Mouse (Mus musculus) neural tube, embryonic 14.5 days (tissue): ENCODE measurements around the gene Gm49394. TPM values are rescaled to one million over a fixed set of nuclear protein-coding genes. Genes with fewer than 3 reads are reported as not detected.

ENCODE experiments used
- ATAC-seq: fragments of 200-750 bp; cut with Nextera tagmentation; 2 replicates; pipeline ENCODE4 v1.8.0; 2017; ENCODE audit warnings: low read depth, mild to moderate bottlenecking, moderate TSS enrichment, moderate library complexity
- H3K27ac ChIP-seq: fragments of 300-500 bp; sonication (generic); 2 replicates; pipeline ENCODE4 v1.5.1; 2014; ENCODE audit warnings: low read depth, mild to moderate bottlenecking, control low read depth, low read length, moderate library complexity, mixed read lengths
- H3K27me3 ChIP-seq: fragments of 300-500 bp; sonication (generic); 2 replicates; pipeline ENCODE4 v1.6.1; 2014; ENCODE audit warnings: low read length; ENCODE audit not compliant: control insufficient read depth, insufficient read depth
- H3K36me3 ChIP-seq: fragments of 300-500 bp; sonication (generic); 2 replicates; pipeline ENCODE4 v1.6.1; 2014; ENCODE audit warnings: low read length, mixed read lengths; ENCODE audit not compliant: control insufficient read depth, insufficient read depth
- H3K4me1 ChIP-seq: fragments of 300-500 bp; sonication (generic); 2 replicates; pipeline ENCODE4 v1.6.1; 2014; ENCODE audit warnings: low read length; ENCODE audit not compliant: control insufficient read depth, insufficient read depth
- H3K4me2 ChIP-seq: fragments of 300-500 bp; sonication (generic); 2 replicates; pipeline ENCODE4 v1.6.1; 2014; ENCODE audit warnings: mild to moderate bottlenecking, low read depth, low read length, control low read depth
- H3K4me3 ChIP-seq: fragments of 300-500 bp; sonication (generic); 2 replicates; pipeline ENCODE4 v1.5.1; 2014; ENCODE audit warnings: low read depth, low read length, control low read depth, mixed read lengths
- H3K9ac ChIP-seq: fragments of 300-500 bp; sonication (generic); replicated peaks from 2 replicates; pipeline ENCODE4 v1.6.1; 2014; ENCODE audit warnings: low read depth, mild to moderate bottlenecking, control low read depth, low read length, mixed read lengths
- H3K9me3 ChIP-seq: fragments of 300-500 bp; sonication (generic); 2 replicates; pipeline ENCODE4 v1.6.1; 2016; ENCODE audit warnings: low read length; ENCODE audit not compliant: control insufficient read depth
- WGBS: fragments of 180-500 bp; shearing (Covaris S2); extraction: QIAGEN DNeasy Blood & Tissue Kit; methylation state at CpG from one replicate; pipeline ENCODE4 v1.1.7; 2014; 5-methylcytosine and 5-hydroxymethylcytosine counted together
- polyA plus RNA-seq: library from polyadenylated mRNA; unstranded; fragments of >200 nt; fragmentation: Nextera tagmentation; extraction: Ambion mirVana; gene quantifications from 2 replicates; pipeline ENCODE4 v1.2.1, GENCODE M21; 2014

Gm49394 gene
- polyA plus RNA-seq: not detected in 2 replicates

DNA sequence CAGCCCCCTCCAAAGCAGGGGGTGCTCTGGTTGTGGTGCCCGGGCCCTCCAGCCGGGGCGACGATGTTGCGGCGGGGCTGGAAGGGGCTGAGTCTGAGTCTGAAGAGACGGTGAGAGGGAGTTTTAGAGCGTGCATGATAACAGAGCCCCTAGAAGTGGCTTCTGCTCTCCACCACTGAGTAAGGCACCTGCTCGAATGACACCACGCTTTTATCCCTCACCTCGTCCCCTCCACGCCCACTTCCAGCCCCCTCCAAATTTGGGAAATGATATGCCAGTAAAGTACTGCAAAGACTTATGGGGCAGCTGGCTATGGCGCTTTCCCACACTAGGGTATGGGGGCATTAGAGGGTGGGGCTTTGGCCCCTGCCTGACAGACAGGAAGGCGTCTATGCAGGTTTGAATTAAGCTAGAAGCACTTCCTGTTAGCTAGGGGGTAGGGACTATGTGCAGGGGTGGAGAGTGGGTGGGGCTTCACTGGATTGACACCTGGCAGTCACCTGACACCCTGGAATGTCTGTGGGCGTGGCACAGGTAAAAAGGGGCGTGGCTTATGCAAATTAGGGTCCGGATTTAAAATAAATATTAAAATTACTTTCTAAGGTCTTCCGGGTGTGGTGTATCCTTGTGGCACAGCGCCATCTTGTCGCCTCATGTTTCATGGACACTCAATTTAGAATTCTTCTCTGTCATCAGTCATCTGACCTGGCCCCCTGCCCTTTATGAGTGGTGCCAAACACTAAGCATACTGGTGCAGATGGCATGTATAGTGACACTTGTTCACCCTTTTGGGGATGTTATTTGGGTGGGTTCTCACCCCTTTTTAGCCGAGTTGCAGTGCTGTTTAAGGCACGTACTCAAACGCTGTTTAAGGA, at the start of gene Gm49394:
Gene Gm49394 (minus strand): TSS at position 192 of the 875 bp plus-strand sequence.
- no peak within 1 kb of the TSS for H3K4me2 ChIP-seq
- no peaks in the 10 kb centered on the region for H3K4me1 ChIP-seq
- ATAC-seq: no peak
- 85% methylated on average over 23 of the region's 23 CpGs for WGBS
- H3K9me3 ChIP-seq: no peaks in the 10 kb centered on the region
- H3K9ac ChIP-seq: no peak within 1 kb of the TSS
- H3K27me3 ChIP-seq: peaks cover 17% of the 10 kb centered on the region
- no peak within 1 kb of the TSS for H3K4me3 ChIP-seq
- H3K36me3 ChIP-seq: no peaks in the 10 kb centered on the region
- no peak within 1 kb of the TSS for H3K27ac ChIP-seq

DNA sequence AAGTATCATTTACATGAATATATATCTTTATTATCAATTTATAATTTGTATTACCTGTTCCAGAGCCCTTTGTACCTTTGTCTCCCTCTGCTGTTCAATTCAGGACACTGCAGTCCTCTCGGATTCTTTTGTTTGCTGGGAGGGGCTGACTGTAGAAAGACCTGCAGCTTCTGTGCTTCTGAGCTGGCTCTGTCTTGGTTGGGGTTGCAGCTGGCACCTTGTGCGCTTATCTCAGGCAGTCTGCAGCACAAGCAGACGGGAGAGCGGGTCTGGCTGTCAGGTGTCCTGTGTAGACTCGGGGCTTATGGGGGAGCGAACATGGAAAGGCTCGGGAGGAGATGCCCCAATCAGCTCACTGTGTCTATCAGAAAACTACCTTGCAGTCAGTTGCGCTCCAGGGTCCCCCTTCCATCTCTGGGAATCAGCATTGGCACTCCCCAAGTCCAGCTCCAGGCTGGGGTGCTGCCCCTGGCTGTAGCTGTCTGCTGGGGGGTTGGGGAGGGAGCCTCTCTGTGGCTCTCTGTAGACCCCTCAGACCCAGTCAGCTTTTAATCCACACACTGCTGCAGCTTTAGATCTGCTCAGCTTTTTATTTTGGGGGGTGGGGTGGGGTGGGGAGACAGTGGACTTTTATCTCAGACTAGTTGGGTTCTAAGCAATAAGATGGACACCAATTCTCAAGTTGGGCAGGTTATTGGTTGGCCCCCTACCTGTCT, 45.2 kb upstream of the Gm49394 start:
- Histone ChIP-seq H3K36me3 (no peaks in the 10 kb centered on the region), H3K4me1 (no peaks in the 10 kb centered on the region), H3K4me3 (peak overlapping the region; percentile 20; the same call in 1 of the 2 replicates), H3K9me3 (no peaks in the 10 kb centered on the region), H3K27ac (peak overlapping the region; percentile 62; the same call in 1 of the 2 replicates), H3K4me2 (peak overlapping the region; percentile 45), H3K27me3 (no peaks in the 10 kb centered on the region), H3K9ac (peak overlapping the region; percentile 61)
- 20% methylated on average over 8 of the region's 8 CpGs for WGBS
- peak; percentile 51; the same call in 1 of the 2 replicates for ATAC-seq

- Histone ChIP-seq H3K4me3 (no peak overlapping the region), H3K4me2 (no peak overlapping the region), H3K9ac (no peak overlapping the region), H3K27me3 (no peaks in the 10 kb centered on the region), H3K36me3 (no peaks in the 10 kb centered on the region), H3K27ac (no peak overlapping the region), H3K9me3 (no peaks in the 10 kb centered on the region), H3K4me1 (no peaks in the 10 kb centered on the region)
- ATAC-seq: no peak
- WGBS: 76% methylated on average over 2 of the region's 2 CpGs
Observed at GRCm38 (mm10) chr7:142706873-142707272, 37.1 kb upstream of the Gm49394 start.

DNA sequence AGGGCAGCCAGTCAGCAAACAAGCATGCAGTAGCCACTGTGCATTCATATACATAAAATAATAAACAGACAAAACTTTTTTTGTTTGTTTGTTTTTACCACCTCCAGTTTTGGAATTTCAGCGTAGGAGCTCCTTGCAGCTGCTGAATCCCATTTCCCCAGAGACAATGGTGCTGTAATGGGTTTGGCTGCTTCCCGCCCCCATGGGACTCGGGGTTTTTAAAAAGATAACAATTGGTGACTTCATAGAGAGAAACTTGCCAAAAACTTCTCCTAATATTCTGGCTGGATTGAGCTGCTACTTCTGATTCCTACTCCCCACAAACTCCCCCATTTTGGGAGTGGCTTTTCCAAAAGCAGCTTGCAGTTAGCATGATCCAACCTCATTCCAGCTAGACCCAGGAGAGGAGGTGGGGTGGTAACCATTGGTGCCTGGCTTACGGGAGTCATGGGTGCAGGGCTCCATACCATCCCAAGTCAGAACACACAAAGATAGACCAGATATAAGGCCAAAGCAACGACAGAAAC, 29.7 kb upstream of the Gm49394 start:
- no peak overlapping the region for H3K4me2 ChIP-seq
- 69% methylated on average over 5 of the region's 5 CpGs for WGBS
- H3K9me3 ChIP-seq: no peaks in the 10 kb centered on the region
- ATAC-seq: no peak
- no peak overlapping the region for H3K27ac ChIP-seq
- H3K9ac ChIP-seq: no peak overlapping the region
- H3K4me1 ChIP-seq: no peaks in the 10 kb centered on the region
- H3K27me3 ChIP-seq: no peaks in the 10 kb centered on the region
- no peak overlapping the region for H3K4me3 ChIP-seq
- no peaks in the 10 kb centered on the region for H3K36me3 ChIP-seq

DNA sequence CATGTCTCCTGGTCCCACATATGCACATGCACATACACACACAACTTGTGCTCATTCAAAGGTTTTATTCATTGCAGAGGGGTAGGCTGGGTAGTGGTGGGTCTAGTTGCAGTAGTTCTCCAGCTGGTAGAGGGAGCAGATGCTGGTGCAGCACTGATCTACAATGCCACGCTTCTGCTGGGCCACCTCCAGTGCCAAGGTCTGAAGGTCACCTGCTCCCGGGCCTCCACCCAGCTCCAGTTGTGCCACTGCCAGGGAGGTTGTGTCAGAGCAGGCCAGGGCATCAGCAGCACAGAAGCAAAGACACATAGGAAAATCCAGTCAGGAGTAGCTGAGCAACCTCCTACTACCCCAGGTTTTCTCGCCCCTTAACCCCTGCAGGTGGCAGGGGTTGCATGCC, 8.9 kb upstream of the Gm49394 start:
- no peak overlapping the region for H3K27ac ChIP-seq
- H3K9me3 ChIP-seq: no peaks in the 10 kb centered on the region
- whole genome bisulfite sequencing: 89% methylated on average over 3 of the region's 3 CpGs

DNA sequence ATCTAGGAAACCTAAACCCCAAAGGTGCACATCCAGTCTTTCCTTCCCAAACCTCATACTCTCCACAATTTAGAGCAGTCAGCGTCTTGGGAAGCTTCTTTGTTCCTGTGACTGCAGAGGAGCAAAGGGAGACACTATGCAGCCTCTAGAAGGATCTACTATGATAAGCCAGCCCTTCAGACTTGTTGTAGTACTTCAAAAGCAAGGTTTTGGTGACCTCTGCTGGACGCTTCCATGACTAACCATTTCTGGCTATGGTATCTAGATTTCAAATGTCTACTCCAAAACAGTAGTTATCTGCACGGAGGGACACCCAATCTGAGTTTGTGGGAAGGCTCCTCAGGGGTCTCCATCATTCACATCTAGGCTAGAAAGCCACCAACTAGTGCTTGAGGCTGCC, 5.9 kb upstream of the Gm49394 start:
- Histone ChIP-seq H3K36me3 (no peaks in the 10 kb centered on the region), H3K27ac (no peak overlapping the region), H3K9ac (no peak overlapping the region), H3K9me3 (no peaks in the 10 kb centered on the region), H3K4me3 (no peak overlapping the region), H3K4me1 (no peaks in the 10 kb centered on the region), H3K4me2 (no peak overlapping the region), H3K27me3 (no peaks in the 10 kb centered on the region)
- 14% methylated on average over 3 of the region's 3 CpGs for WGBS
- no peak; the same call in 1 of the 2 replicates for ATAC-seq

More for the DNA sequence above, 8.9 kb upstream of the Gm49394 start:
- H3K36me3 ChIP-seq: no peaks in the 10 kb centered on the region
- ATAC-seq: no peak
- H3K4me2 ChIP-seq: no peak overlapping the region
- no peaks in the 10 kb centered on the region for H3K4me1 ChIP-seq
- H3K27me3 ChIP-seq: no peaks in the 10 kb centered on the region
- H3K4me3 ChIP-seq: no peak overlapping the region
- H3K9ac ChIP-seq: no peak overlapping the region

- H3K9ac ChIP-seq: peak overlapping the region; percentile 7; the same call in 1 of the 2 replicates
- H3K4me1 ChIP-seq: no peaks in the 10 kb centered on the region
- no peak for ATAC-seq
- H3K4me2 ChIP-seq: no peak overlapping the region
- H3K27me3 ChIP-seq: no peaks in the 10 kb centered on the region
- no peaks in the 10 kb centered on the region for H3K9me3 ChIP-seq
- no peak overlapping the region for H3K4me3 ChIP-seq
- 73% methylated on average over 6 of the region's 6 CpGs for WGBS
- no peak overlapping the region for H3K27ac ChIP-seq
- H3K36me3 ChIP-seq: no peaks in the 10 kb centered on the region
Observed at GRCm38 (mm10) chr7:142675141-142675540, 5.4 kb upstream of the Gm49394 start.

- Histone ChIP-seq H3K4me2 (no peak overlapping the region), H3K27me3 (no peaks in the 10 kb centered on the region), H3K9ac (no peak overlapping the region), H3K4me3 (no peak overlapping the region), H3K4me1 (no peaks in the 10 kb centered on the region), H3K36me3 (no peaks in the 10 kb centered on the region), H3K27ac (no peak overlapping the region), H3K9me3 (no peaks in the 10 kb centered on the region)
- WGBS: 18% methylated on average over 4 of the region's 4 CpGs
- no peak for ATAC-seq
Observed at GRCm38 (mm10) chr7:142672120-142672519, 2.4 kb upstream of the Gm49394 start.

GRCm38 (mm10) chr7:142671067-142671466, 1.3 kb upstream of the Gm49394 start:
- Histone ChIP-seq H3K4me1 (no peaks in the 10 kb centered on the region), H3K4me3 (no peak overlapping the region), H3K27ac (no peak overlapping the region), H3K36me3 (no peaks in the 10 kb centered on the region), H3K4me2 (no peak overlapping the region), H3K9me3 (no peaks in the 10 kb centered on the region), H3K9ac (no peak overlapping the region), H3K27me3 (peaks cover 8% of the 10 kb centered on the region)
- 97% methylated on average over 1 of the region's 1 CpGs for WGBS
- no peak for ATAC-seq
